Mouse (Mus musculus): ENCODE data around the gene Spata5.

DNA sequence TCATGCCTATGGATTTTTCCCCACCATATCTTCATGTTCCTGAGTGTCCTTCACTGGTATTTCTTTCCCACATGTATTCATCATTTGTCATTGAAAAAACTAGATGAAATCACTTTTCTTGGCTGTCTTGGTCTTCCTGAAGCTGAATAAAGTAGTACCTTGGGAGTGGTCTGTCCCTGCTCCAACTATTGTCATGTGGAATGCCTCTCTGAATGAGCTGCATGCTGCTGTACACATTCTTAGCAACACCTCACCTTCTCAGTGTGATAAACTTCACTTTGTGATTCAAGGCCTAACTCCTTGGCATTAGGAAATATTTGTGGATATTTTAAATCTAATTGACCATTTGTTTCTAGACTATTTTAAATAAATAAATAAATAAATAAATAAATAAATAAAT, 98.9 kb downstream of the Spata5 start:
- TF ChIP-seq POLR2A (IDR thresholded peaks at IDR 0.05; ENCODE audit: low read depth, low read length) (no peak), CTCF (conservative IDR thresholded peaks at IDR 0.05 in 1 of 2, IDR thresholded peaks at IDR 0.05 in 1 of 2; ENCODE audit: low read depth in 2 of 2, low read length in 2 of 2) (no peak), UBTF (IDR thresholded peaks at IDR 0.05; ENCODE audit: low read depth, low read length) (no peak), USF1 (IDR thresholded peaks at IDR 0.05; ENCODE audit: low read depth, low read length) (no peak), MXI1 (IDR thresholded peaks at IDR 0.05; ENCODE audit: low read depth, low read length) (no peak), USF2 (conservative IDR thresholded peaks at IDR 0.05; ENCODE audit: low read depth, low read length) (no peak)
